Mouse (Mus musculus) spleen, adult 2 months (tissue): ENCODE results near the gene Kif26a.

Experiments used
- CTCF ChIP-seq: fragments of 200-500 bp; IDR thresholded peaks from 2 replicates; pipeline ENCODE4 v1.5.1; 2011; ENCODE audit warnings: mild to moderate bottlenecking, inconsistent platforms; ENCODE audit not compliant: insufficient read depth, insufficient read length, insufficient replicate concordance; ENCODE audit errors: extremely low read depth
- POLR2A ChIP-seq: fragments of 200-500 bp; IDR thresholded peaks from 2 replicates; pipeline ENCODE4 v1.6.1; 2011; ENCODE audit warnings: low read depth, low read length, inconsistent platforms

- TF ChIP-seq CTCF (no peak), POLR2A (no peak)
Measured at GRCm38 (mm10) chr12:112126931-112127635, 18.9 kb upstream of the Kif26a start.
